Mouse (Mus musculus): ENCODE results near the gene Olfr504.

GRCm38 (mm10) chr7:108589797-108590196 is 24.2 kb upstream of the Olfr504 start:
- no peak for TF ChIP-seq CTCF (IDR thresholded peaks at IDR 0.05; ENCODE audit: extremely low read depth, insufficient read length, insufficient replicate concordance, low read depth, low read length)
- TF ChIP-seq POLR2A (IDR thresholded peaks at IDR 0.05; ENCODE audit: low read depth, low read length), result no peak

Measured in small intestine, adult 2 months (tissue).